Mouse (Mus musculus) lung, postnatal 0 days (tissue): ENCODE measurements around the gene Gm4894.

Experiments
- CTCF ChIP-seq: IDR thresholded peaks from 2 replicates; pipeline ENCODE4 v1.5.1; 2016; ENCODE audit warnings: antibody characterized with exemption, mild to moderate bottlenecking
- EP300 ChIP-seq: IDR thresholded peaks from 2 replicates; pipeline ENCODE4 v1.6.1; 2016; ENCODE audit warnings: antibody characterized with exemption, mild to moderate bottlenecking, control low read depth

GRCm38 (mm10) chr9:49206331-49206730, 44.0 kb upstream of the Gm4894 start:
- TF ChIP-seq EP300 (no peak), CTCF (no peak)
